Mouse (Mus musculus) midbrain, embryonic 13.5 days (tissue): ENCODE results near the gene Fam241a. TPM values are rescaled to one million over a fixed set of nuclear protein-coding genes. Genes with fewer than 3 reads are reported as not detected.

Experiments used
- ATAC-seq: fragments of 200-750 bp; cut with Nextera tagmentation; 2 replicates; pipeline ENCODE4 v1.8.0; 2017; ENCODE audit warnings: mild to moderate bottlenecking, moderate TSS enrichment, moderate library complexity
- H3K27ac ChIP-seq: fragments of 300-500 bp; sonication (generic); 2 replicates; pipeline ENCODE4 v1.5.1; 2015; ENCODE audit warnings: inconsistent platforms, mild to moderate bottlenecking, moderate library complexity
- H3K27me3 ChIP-seq: fragments of 300-500 bp; sonication (generic); 2 replicates; pipeline ENCODE4 v1.6.1; 2015; ENCODE audit warnings: mild to moderate bottlenecking, inconsistent platforms
- H3K36me3 ChIP-seq: fragments of 300-500 bp; sonication (generic); 2 replicates; pipeline ENCODE4 v1.6.1; 2015; ENCODE audit warnings: mild to moderate bottlenecking, inconsistent platforms
- H3K4me1 ChIP-seq: fragments of 300-500 bp; sonication (generic); replicated peaks from 2 replicates; pipeline ENCODE4 v1.6.1; 2015; ENCODE audit warnings: inconsistent platforms
- H3K4me2 ChIP-seq: fragments of 300-500 bp; sonication (generic); replicated peaks from 2 replicates; pipeline ENCODE4 v1.6.1; 2015; ENCODE audit warnings: moderate library complexity, mild to moderate bottlenecking, inconsistent platforms
- H3K4me3 ChIP-seq: fragments of 300-500 bp; sonication (generic); replicated peaks from 2 replicates; pipeline ENCODE4 v1.5.1; 2015; ENCODE audit warnings: mild to moderate bottlenecking, inconsistent platforms
- H3K9ac ChIP-seq: fragments of 300-500 bp; sonication (generic); replicated peaks from 2 replicates; pipeline ENCODE4 v1.6.1; 2015; ENCODE audit warnings: mild to moderate bottlenecking, inconsistent platforms
- H3K9me3 ChIP-seq: fragments of 300-500 bp; sonication (generic); 2 replicates; pipeline ENCODE4 v1.6.1; 2016; ENCODE audit warnings: mild to moderate bottlenecking, inconsistent platforms
- WGBS: fragments of 180-500 bp; shearing (Covaris S2); methylation state at CpG from one replicate; pipeline ENCODE4 v1.1.7; 2015; 5-methylcytosine and 5-hydroxymethylcytosine counted together
- polyA plus RNA-seq: library from polyadenylated mRNA; unstranded; fragments of >200 nt; fragmentation: Nextera tagmentation; extraction: Ambion mirVana; gene quantifications from 2 replicates; pipeline ENCODE4 v1.2.1, GENCODE M21; 2015

Gene Fam241a
- polyA plus RNA-seq, 1 experiment from 2014 or later, result 6.6 TPM

DNA sequence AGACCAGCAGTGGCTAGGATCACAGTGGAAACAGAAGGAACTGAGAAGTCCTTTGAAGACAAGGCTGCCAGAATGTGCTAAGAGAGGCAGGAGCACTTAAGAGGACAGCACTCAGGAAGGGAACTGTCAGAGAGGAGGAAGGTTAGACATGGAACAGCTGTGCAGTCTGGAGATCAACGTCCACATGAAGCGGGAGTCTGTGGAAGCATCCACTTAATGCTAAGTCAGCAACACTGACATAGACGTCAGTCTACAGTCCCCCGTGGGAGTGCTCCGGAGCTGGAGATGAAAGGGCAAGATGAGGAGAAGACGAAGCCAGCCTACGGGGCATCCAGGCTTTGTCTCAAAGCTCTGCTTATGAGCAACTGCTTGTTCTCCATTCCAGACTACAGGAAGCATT lies 69.0 kb downstream of the Fam241a start:
- Histone ChIP-seq H3K9ac (no peak overlapping the region), H3K4me2 (no peak overlapping the region), H3K4me3 (no peak overlapping the region), H3K4me1 (peaks cover 18% of the 10 kb centered on the region), H3K27me3 (no peaks in the 10 kb centered on the region), H3K27ac (peak overlapping the region; percentile 59), H3K36me3 (peaks cover 5% of the 10 kb centered on the region), H3K9me3 (no peaks in the 10 kb centered on the region)
- peak; percentile 76 for ATAC-seq
- 40% methylated on average over 7 of the region's 7 CpGs for WGBS

DNA sequence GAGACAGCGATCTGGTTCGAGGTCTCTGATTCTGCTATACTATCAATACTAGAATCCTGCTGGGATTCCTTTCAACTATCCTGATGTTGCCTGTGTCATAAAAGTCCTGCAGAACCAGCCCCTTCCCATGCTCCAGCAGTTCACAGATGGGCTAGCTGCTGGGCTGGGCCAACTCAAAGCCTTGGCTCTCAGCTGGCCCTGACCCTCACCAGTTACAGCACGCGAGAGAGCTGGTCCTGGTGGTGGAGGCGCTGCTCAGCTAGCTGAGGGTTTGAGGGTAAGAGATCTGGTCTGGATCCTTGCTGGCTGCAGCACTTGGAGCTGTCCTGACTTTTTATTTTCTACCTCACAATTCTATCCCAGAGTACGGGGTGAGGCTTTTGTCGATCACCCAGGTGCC lies 69.6 kb downstream of the Fam241a start:
- Histone ChIP-seq H3K4me1 (peaks cover 18% of the 10 kb centered on the region), H3K9me3 (no peaks in the 10 kb centered on the region), H3K27me3 (no peaks in the 10 kb centered on the region), H3K9ac (no peak overlapping the region), H3K4me2 (no peak overlapping the region), H3K4me3 (no peak overlapping the region), H3K27ac (no peak overlapping the region; the same call in 1 of the 2 replicates), H3K36me3 (peaks cover 9% of the 10 kb centered on the region)
- WGBS, result 82% methylated on average over 7 of the region's 7 CpGs
- ATAC-seq, result 0 out of 2 replicates have a peak, but pooled peaks have one; percentile 34

DNA sequence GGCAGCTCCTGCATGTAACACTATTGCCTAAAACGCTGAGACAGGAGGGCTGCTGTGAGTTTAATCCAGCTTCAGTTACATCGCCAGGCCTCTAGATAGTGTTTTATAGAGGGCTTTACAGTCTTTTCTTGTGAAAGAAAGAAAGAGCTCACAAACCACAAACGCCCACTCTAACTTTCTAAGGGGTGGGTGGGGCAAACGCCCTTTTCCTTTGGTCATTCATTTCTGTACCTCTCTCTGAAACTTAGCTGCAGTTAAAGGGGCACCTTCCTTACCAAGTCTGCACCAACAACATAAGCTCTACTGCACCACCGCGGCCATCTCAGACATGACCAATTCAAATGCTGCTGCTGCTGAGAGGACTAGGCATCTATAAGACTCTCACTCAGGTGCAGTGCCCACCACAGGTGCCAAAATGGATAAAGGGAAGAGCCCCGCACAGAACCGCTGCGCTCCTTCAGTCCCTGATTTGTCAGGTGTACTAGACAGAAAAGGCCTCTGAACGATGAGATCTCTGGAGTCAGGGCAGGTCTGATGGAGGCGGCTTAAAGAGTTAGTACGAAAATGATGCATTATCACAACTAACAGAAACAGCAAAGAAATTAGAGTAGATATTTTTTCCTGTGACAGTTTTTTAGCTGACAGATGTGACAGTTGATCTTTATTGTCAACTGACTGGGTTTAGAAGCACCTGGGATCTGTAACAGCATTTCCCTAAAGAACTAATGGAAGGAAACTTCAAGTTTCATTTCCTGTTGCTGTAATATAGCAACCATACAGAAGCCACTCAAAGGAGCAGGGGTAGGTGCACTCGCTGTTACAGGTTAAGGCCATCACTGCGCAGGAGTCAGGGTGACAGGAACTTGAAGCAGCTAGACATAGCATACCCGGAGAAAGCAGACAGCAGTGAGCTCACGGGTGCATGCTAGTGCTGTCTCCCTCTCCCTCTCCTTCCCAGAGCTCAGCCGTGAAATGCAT lies 71.9 kb downstream of the Fam241a start:
- Histone ChIP-seq H3K4me3 (no peak overlapping the region), H3K9me3 (no peaks in the 10 kb centered on the region), H3K4me1 (peaks cover 18% of the 10 kb centered on the region), H3K4me2 (no peak overlapping the region), H3K27ac (no peak overlapping the region), H3K36me3 (peaks cover 25% of the 10 kb centered on the region), H3K9ac (no peak overlapping the region), H3K27me3 (no peaks in the 10 kb centered on the region)
- 0 out of 2 replicates have a peak, but pooled peaks have one; percentile 17 for ATAC-seq
- 83% methylated on average over 17 of the region's 17 CpGs for WGBS

DNA sequence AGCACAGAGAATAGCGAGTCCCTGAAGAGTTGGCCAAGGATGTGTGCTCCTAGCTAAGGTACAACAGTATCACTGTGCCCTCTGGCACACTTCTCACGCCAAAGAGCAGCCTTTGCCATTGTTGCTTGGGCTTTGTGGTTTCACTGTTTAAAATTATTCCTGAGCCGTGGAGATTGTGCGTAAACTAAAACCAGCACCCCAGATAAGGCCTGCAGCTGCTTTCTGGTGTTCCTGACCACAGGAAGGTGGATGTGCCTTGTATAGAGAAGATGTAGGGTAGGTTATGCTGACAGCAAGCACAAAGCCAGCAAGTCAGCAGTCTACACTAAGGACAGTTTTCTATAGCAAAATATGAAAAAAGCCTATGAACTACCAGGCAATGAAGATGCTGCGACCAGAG lies 74.9 kb downstream of the Fam241a start:
- peaks cover 42% of the 10 kb centered on the region for H3K36me3 ChIP-seq
- WGBS, result 92% methylated on average over 5 of the region's 5 CpGs

DNA sequence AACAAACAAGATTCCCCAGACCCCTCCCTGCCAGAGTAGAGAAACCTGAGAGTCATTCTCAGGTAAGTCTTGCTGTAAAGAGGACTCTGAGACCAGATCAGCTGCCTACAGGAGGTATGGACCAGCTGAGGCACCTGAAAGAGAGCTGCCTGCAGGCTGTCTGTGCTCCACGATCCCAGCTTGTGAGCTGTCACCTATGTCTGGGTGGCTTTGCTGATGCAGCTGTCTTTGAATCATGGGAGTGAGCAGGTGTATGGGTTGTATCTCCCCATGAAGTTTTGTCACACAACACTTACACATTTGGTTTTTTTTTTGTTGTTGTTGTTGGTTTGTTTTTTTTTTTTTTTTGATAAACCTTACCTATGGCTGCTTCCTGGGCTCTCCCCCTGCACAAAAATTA lies 75.7 kb downstream of the Fam241a start:
- H3K27me3 ChIP-seq, result no peaks in the 10 kb centered on the region
- 90% methylated on average over 1 of the region's 1 CpGs for WGBS
- H3K36me3 ChIP-seq, result peaks cover 44% of the 10 kb centered on the region
- no peak for ATAC-seq
- no peak overlapping the region for H3K9ac ChIP-seq
- H3K27ac ChIP-seq, result no peak overlapping the region
- H3K4me3 ChIP-seq, result no peak overlapping the region
- H3K4me2 ChIP-seq, result no peak overlapping the region
- no peaks in the 10 kb centered on the region for H3K9me3 ChIP-seq
- peaks cover 4% of the 10 kb centered on the region; the same call in 1 of the 2 replicates for H3K4me1 ChIP-seq

More for the DNA sequence above, 74.9 kb downstream of the Fam241a start:
- Histone ChIP-seq H3K9me3 (no peaks in the 10 kb centered on the region), H3K4me2 (no peak overlapping the region), H3K4me3 (no peak overlapping the region), H3K27me3 (no peaks in the 10 kb centered on the region), H3K27ac (no peak overlapping the region), H3K9ac (no peak overlapping the region), H3K4me1 (peaks cover 4% of the 10 kb centered on the region; the same call in 1 of the 2 replicates)
- ATAC-seq, result no peak

Other genes with a start within 250 kb of the Fam241a start
- gene Alpk1, start 115.8 kb downstream of the Fam241a start, polyA plus RNA-seq, result 0.76 and 1.0 TPM in 2 replicates
- 3.2 and 3.7 TPM in 2 replicates for gene Tifa, start 106.5 kb downstream of the Fam241a start, polyA plus RNA-seq
- gene Ap1ar, start 58.8 kb downstream of the Fam241a start, polyA plus RNA-seq, result 70.8 and 75.9 TPM in 2 replicates